Mouse (Mus musculus) liver, embryonic 14.5 days (tissue): ENCODE measurements around the gene Cyp2j7.

ENCODE experiments used
- CTCF ChIP-seq: IDR thresholded peaks from 2 replicates; pipeline ENCODE4 v1.5.1; 2016; ENCODE audit warnings: antibody characterized with exemption, low read depth, control low read depth
- EP300 ChIP-seq: IDR thresholded peaks from 2 replicates; pipeline ENCODE4 v1.6.1; 2016; ENCODE audit warnings: antibody characterized with exemption, low read depth

GRCm38 (mm10) chr4:96161575-96161974 lies 74.9 kb downstream of the Cyp2j7 start:
- TF ChIP-seq CTCF (no peak), EP300 (no peak)
